Mouse (Mus musculus) embryo, embryonic 10 days (tissue): Measurements from ENCODE around the gene BC030870.

Experiments used
- DNase-seq: peaks from one replicate; pipeline ENCODE4 v3.0.0-alpha.2; 2015; ENCODE audit warnings: low spot score

BC030870 gene

DNA sequence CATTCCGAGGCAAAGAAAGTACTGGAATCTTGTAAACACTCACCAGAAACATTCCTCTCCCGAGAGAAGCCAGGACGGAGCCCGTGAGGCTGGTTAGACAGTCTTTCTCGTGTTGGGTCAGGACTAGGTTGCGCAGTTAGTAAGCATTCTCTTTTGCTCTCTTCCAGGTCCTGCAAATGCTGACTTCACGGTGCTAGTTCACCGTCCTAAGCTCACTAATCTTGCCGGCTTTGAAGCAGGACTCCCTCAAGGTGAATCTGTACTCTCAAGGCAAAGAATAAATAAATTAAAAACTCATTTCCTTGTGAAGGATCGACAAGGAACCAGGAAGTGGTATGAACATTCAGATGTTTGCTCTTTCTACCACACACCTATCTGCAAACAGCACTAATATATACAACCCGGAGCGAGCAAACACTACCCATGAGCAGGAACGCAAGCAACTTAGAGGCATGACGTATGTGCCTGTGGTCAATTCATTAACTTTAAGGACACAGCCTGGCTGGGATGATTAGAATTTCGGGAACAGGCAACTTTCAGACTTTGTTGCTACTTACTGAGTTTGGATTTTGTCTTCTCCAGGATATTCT, at the start of gene BC030870:
Gene BC030870, minus strand, starts transcription at position 365 of the 590 bp plus-strand sequence.
- DNase-seq: no peak

- DNase-seq: no peak
These were observed 45.5 kb upstream of the BC030870 start for GRCm38 (mm10) chr8:65174746-65175476.

DNA sequence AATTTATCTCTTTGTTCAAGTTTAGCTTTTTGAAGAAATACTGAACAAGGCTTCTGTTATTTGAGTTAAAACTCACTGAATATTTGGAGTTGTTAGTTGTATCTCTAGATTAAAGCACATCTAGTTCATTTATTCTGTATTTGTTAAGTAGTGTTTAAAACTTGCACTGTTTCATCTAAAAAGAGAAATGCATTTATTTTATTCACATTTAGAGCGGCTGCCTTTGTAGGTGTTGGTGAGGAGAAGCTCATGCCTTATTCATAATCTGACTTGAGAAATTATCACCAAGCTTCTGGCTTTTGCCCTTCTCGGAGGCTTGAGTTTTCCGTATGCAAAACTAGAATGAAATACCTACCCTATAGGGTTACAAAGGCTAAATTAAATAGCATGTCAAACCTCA, 39.8 kb upstream of the BC030870 start:
- DNase-seq: no peak

GRCm38 (mm10) chr8:65160676-65161075, 31.3 kb upstream of the BC030870 start:
- peak; percentile 37 for DNase-seq

GRCm38 (mm10) chr8:65159096-65159748, 29.9 kb upstream of the BC030870 start:
- DNase-seq: no peak

DNA sequence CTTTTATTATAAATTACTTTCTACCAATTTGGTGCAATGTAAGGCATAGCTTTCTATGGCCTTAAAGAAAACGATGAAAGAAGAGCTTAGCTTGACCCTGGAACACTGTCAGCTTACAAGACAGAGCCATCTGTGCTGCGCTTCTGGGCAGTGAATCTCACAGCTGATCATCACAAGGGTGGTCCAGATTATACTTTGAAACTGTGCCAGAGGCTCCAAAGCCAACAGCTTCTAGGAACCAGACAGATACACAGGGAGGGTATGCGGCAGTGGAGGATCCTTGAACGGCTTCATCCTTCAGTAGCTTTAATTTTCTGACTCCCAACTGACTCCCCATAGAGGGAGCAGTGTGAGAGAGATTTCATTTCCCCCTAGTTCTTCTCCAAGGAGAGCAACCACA, 28.5 kb upstream of the BC030870 start:
- DNase-seq: no peak

DNA sequence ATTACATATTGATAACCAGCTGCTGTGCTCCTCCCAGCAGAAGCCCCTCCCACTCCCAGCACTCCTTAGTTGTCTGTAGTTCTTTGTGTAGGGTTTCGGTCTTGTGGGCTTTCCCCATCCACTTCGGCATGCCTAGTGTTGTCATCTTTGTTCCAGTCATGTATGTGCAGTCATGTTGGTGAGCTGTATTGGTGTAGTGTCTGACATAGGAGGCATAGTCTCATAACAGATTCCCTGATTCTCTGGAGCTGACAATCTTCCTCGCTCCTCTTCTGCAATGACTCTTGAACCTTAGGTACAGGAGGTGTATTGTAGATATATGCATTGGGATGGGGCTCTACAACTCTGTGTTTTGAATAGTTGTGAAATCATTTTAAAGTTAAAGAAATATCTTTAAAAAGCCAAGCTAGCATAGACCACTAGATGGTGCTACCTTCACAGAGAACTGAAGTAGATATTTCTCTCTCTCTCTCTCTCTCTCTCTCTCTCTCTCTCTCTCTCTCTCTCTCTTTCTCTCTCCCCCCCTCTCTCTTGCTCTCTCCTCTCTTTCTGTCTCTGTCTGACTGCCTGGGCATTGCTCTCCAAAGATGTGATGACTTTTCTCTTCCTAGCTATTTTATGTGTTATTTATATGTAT, 9.6 kb upstream of the BC030870 start:
- DNase-seq: no peak

DNA sequence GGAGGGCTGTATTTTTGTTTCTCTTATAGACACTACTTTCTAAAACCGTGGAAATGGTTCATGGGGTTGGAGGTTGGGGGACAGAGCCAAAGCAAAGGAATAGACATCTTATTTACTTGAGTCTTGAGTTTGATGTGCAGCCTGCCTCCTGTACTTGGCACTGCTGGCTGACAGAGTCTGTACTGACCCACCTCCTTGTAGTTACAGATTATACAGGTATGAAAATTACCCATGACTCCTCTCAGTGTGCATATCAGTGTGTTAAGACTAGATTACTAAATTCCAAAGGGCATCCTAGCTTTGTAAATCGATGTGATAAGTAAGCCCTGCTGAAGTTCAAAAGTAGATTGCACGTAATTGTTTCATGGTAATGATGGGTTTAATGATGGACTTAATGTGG, 2.9 kb downstream of the BC030870 start:
- no peak for DNase-seq

DNA sequence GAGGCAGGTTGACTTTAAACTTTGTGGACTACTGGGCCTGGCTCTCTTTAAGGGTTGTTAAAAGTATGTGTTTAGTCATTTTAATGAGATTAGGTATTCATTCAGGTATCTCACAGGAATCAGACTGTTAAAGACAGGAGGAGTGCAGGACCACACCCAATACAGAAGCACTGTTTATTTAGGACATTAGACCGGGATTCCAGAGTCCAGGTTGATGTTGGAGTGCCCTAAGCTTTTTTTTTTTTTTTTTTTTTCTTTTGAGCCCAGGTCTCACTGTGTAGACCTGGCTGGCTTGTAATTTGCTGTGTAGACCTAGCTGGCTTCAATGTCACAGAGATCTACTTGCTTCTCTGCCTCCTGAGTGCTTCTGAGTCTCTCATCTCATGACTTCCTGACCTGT, 3.3 kb downstream of the BC030870 start:
- DNase-seq: no peak

DNA sequence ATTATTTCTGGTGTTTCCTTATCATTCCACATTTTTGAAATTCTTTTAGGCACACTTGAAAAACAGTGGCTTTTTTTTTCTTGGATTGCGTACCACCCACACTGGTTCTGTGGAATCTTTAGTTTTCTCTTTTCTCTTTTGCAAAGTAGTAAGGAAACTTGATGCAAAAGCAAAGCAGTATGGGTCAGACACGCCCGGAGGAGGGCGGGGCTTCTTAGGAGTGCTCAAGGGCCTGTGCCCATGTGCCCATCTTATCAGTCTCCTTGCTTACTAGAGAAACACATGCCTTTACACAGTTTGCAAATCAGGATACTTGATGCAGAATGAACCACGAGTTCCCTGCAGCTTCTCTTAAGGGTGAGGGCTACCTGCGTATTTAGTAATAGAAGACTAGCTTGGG, 17.3 kb downstream of the BC030870 start:
- DNase-seq: no peak

- peak; percentile 84 for DNase-seq
These were observed 19.1 kb downstream of the BC030870 start for GRCm38 (mm10) chr8:65110285-65110691.

DNA sequence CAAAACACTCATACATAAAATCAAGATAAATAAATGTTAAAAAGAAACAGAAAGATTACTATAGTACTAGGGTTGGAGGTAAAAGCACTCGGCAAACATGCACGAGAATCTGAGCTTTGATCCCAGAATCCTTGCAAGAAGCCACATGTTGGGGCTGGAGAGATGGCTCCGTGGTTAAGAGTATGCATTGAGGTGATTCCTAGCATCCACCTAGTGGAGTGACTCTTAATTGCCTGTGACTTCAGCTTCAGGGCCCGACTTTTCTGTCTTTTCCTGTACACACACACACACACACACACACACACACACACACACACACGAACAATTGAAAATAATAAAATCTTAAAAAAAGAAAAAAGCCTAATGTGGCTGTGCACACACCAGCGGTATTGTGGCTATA, 20.4 kb downstream of the BC030870 start:
- no peak for DNase-seq

- no peak for DNase-seq
These were observed 21.2 kb downstream of the BC030870 start for GRCm38 (mm10) chr8:65107936-65108718.

- DNase-seq: no peak
These were observed 25.3 kb downstream of the BC030870 start for GRCm38 (mm10) chr8:65104041-65104440.

GRCm38 (mm10) chr8:65103632-65104031, 25.7 kb downstream of the BC030870 start:
- DNase-seq: no peak

DNA sequence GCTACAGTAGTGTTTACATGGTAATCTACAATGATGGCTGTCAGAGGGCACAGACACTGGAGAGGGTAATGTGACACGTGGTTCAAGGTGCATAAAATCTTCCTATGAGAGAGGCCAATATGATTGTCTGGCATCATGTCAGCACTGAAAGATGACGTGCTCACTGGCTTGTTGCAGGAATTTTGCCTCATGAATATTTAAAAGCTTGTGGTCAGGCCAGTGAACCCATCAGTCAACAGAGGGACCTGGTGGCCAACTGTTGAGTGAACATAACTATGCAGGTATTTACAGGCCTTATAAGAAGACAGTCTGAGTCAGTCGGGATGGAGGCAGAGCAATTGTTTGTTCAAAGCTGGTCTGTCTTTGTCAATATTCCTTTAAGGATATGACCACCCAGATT, 29.6 kb downstream of the BC030870 start:
- no peak for DNase-seq

DNA sequence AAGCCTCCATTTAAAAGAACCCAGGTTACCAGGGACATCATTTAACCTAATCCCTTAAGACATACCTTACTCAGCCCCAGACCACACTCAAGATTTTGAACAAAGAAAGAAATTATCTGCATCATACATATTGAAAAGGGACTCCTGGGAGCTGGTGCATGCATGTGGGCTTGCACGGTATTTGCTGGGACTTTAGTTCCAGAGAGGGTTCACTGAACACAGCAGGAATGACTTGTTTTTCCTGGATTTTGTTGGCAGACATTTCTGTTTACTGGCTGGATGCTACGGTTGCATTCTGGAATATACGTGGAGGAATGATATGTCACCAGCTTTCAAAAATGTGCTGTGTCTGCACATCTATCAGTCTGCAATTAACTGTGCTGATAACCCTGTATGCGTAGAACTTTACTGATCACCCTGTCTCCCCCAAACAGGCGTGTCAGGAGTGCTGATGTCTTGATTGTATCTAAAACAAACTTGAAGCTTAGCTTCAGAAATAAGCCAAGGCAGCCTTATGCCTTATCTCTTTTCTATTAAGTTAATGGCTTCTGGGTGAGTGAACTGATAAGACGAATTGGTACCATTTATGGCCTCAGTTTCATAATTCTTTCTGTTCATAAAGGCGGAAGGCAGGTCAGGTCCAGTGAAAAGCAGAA, 31.5 kb downstream of the BC030870 start:
- no peak for DNase-seq

DNA sequence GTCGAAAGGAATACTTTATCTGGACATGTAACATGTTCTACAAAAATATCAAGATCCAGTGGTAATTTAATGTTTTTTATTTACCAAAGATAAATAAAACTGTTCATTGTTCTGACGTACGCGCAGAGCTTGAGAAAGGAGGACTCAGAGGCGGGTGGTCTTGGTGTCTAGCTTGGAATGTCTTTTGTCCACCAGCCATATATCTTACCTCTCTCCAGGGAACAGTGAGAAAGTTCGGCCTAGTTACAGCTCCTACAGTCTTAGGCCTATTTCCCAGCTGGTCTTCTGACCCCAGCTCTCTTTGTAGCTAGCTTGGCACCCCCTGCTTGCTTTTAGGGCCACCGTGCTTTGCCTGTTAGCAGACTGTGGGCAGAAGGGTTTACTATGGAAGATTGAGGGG, 39.6 kb downstream of the BC030870 start:
- DNase-seq: peak; percentile 36

GRCm38 (mm10) chr8:65088120-65088519, 41.2 kb downstream of the BC030870 start:
- DNase-seq: no peak

DNA sequence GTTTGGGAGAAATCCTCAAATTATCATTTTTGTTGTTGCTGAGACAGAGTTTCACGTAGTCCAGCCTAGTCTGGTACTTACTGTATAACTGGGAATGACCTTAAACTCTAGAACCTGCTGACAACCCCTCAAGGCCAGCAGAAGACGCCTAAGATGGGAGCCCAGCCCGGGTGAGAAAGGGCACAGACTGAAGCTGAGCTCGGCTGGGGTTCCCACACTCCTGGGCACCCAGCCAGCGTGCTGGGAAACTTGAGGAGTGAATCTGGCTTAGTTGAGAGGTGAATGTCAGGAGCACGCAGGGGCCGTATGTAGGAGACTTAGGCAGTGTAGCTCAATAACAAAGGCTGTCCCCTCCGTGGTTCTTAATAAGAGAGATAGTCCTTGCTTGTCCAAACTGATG, 41.7 kb downstream of the BC030870 start:
- DNase-seq: no peak

- no peak for DNase-seq
These were observed 43.7 kb downstream of the BC030870 start for GRCm38 (mm10) chr8:65085680-65086079.

- DNase-seq: no peak
These were observed 48.6 kb downstream of the BC030870 start for GRCm38 (mm10) chr8:65080731-65081130.
